33 mouse cellular contexts compared by ENCODE assay signal in genomic region chr10:5604371-5604770, GRCm38 (mm10). TPM values are rescaled to one million over a fixed set of nuclear protein-coding genes. Genes with fewer than 3 reads are reported as not detected.
DNase-seq lines count a peak whose midpoint lies in the region; ATAC-seq and TF ChIP-seq lines count a peak whose summit lies in the region.
"Had no signal": no experiment of that assay in that cellular context is flagged by ENCODE, and none has a peak within 500 bp of the region (broad histone marks: within the 10 kb centered on the region; RNA-seq: fewer than 3 reads in every experiment).

No protein-coding gene starts in this region.

- H3K9me3 ChIP-seq in liver, embryonic 11.5 days (ENCODE audit: control insufficient read depth, low read length), result no peaks in the 10 kb centered on the region
- H3K9me3 ChIP-seq: embryonic facial prominence, embryonic 13.5 days; heart, embryonic 13.5 days; hindbrain, embryonic 10.5 days; limb, embryonic 10.5 days; limb, embryonic 15.5 days; stomach, embryonic 15.5 days had no signal

- no peaks in the 10 kb centered on the region for H3K4me1 ChIP-seq in kidney, adult 2 months (ENCODE audit: control insufficient read depth, insufficient read depth, low read length)
- no peaks in the 10 kb centered on the region for H3K4me1 ChIP-seq in liver, embryonic 11.5 days (replicated peaks; ENCODE audit: control insufficient read depth, insufficient read depth, low read length)
- H3K4me1 ChIP-seq: embryonic facial prominence, embryonic 13.5 days; heart, embryonic 13.5 days; hindbrain, embryonic 10.5 days; limb, embryonic 10.5 days; limb, embryonic 15.5 days; stomach, embryonic 15.5 days had no signal

- H3K27ac ChIP-seq in kidney, adult 2 months (ENCODE audit: insufficient read depth, low read depth, low read length), result peak overlapping the region; percentile 89
- no peak overlapping the region for H3K27ac ChIP-seq in liver, embryonic 11.5 days (ENCODE audit: low read depth, low read length)
- H3K27ac ChIP-seq: embryonic facial prominence, embryonic 13.5 days; heart, embryonic 13.5 days; hindbrain, embryonic 10.5 days; limb, embryonic 10.5 days; limb, embryonic 15.5 days; liver, embryonic 14.5 days; stomach, embryonic 15.5 days had no signal

- WGBS in kidney, adult 2 months, result 59% methylated on average over 13 of the region's 13 CpGs
- WGBS in liver, embryonic 11.5 days, result 85% methylated on average over 13 of the region's 13 CpGs

- no peaks in the 10 kb centered on the region; the same call in 1 of the 2 replicates for H3K27me3 ChIP-seq in kidney, adult 2 months (replicated peaks; ENCODE audit: control insufficient read depth, insufficient read depth, low read length)
- no peaks in the 10 kb centered on the region for H3K27me3 ChIP-seq in liver, embryonic 11.5 days (replicated peaks; ENCODE audit: control insufficient read depth, insufficient read depth, low read length)
- H3K27me3 ChIP-seq: embryonic facial prominence, embryonic 13.5 days; heart, embryonic 13.5 days; limb, embryonic 15.5 days; stomach, embryonic 15.5 days had no signal

- TF ChIP-seq CTCF in kidney, adult 2 months (conservative IDR thresholded peaks at IDR 0.05; ENCODE audit: insufficient read depth, insufficient read length, low read depth, low read length), result no peak

- no peak overlapping the region for H3K9ac ChIP-seq in liver, embryonic 11.5 days (ENCODE audit: low read depth, low read length)
- H3K9ac ChIP-seq: embryonic facial prominence, embryonic 13.5 days; heart, embryonic 13.5 days; limb, embryonic 15.5 days; liver, embryonic 14.5 days; lung, embryonic 14.5 days; stomach, embryonic 15.5 days had no signal

- no peak overlapping the region for H3K4me3 ChIP-seq in kidney, adult 2 months (ENCODE audit: insufficient read depth, low read depth, low read length)
- no peak overlapping the region for H3K4me3 ChIP-seq in liver, embryonic 11.5 days (ENCODE audit: low read depth, low read length)
- H3K4me3 ChIP-seq: embryonic facial prominence, embryonic 13.5 days; heart, embryonic 13.5 days; hindbrain, embryonic 10.5 days; limb, embryonic 10.5 days; limb, embryonic 15.5 days; stomach, embryonic 15.5 days had no signal

- H3K4me2 ChIP-seq in liver, embryonic 11.5 days, result no peak overlapping the region
- H3K4me2 ChIP-seq: embryonic facial prominence, embryonic 13.5 days; limb, embryonic 15.5 days; lung, embryonic 14.5 days; stomach, embryonic 15.5 days had no signal

- DNase-seq in adrenal gland, adult 8-10 months, result peak; percentile 2
- DNase-seq in adrenal gland, postnatal 10 days, result no peak
- peak; percentile 49 for DNase-seq in kidney, adult 2 months
- no peak for DNase-seq in kidney, adult 9 months
- DNase-seq in kidney, postnatal 14 days, result peak; percentile 59
- DNase-seq in liver, embryonic 11.5 days (ENCODE audit: low spot score), result no peak
- DNase-seq in lung, adult 18-20 months, result no peak
- DNase-seq: cerebellum, adult 18-20 months; cerebellum, postnatal 10 days; heart, postnatal 10 days; layer of hippocampus, postnatal 36 days; lung, embryonic 14.5 days; lung, postnatal 14 days; midbrain, embryonic 14.5 days; retina, postnatal 1 day; right cerebral cortex, postnatal 25 days; thymus, adult 2 months; thymus, postnatal 4 days had no signal

- no peaks in the 10 kb centered on the region for H3K36me3 ChIP-seq in kidney, adult 2 months (ENCODE audit: control insufficient read depth, insufficient read depth, low read length)
- no peaks in the 10 kb centered on the region for H3K36me3 ChIP-seq in liver, embryonic 11.5 days (ENCODE audit: control insufficient read depth, insufficient read depth, low read length)
- H3K36me3 ChIP-seq: embryonic facial prominence, embryonic 13.5 days; heart, embryonic 13.5 days; hindbrain, embryonic 10.5 days; limb, embryonic 10.5 days; limb, embryonic 15.5 days; stomach, embryonic 15.5 days had no signal

- TF ChIP-seq POLR2A in kidney, adult 2 months (IDR thresholded peaks at IDR 0.05; ENCODE audit: low read depth, low read length), result no peak

- no peak for ATAC-seq in liver, embryonic 11.5 days (replicated peaks; ENCODE audit: low FRiP score)
- ATAC-seq: forebrain, embryonic 16.5 days; hindbrain, embryonic 16.5 days; Patski had no signal

RNA-seq across cellular contexts. Expression of gene Myct1, which starts 10.8 kb away (rescaled TPM):
- total RNA-seq in adrenal gland, adult 8-10 months (2022), result 1 to 10 TPM; 2.8 to 7.2 (median 4.7) TPM
- 10 to 100 TPM in 1 of 2 experiments, 1 to 10 TPM in 1; 8.5 to 13.4 TPM for total RNA-seq in adrenal gland, postnatal 10 days (2021)
- 3.4 and 3.8 TPM in 2 replicates for polyA plus RNA-seq in kidney, adult 2 months (2012; rRNA removed)
- 4.4 and 4.9 TPM in 2 replicates for polyA plus RNA-seq in liver, embryonic 11.5 days (2014; fragmentation: Nextera tagmentation; extraction: Ambion mirVana)
- total RNA-seq: MEL; monocyte, adult 5-6 weeks had no signal
- polyA plus RNA-seq: Patski had no signal

RNA-seq across cellular contexts. Expression of gene Vip, which starts 34.6 kb away (rescaled TPM):
- under 1 TPM; 0.19 to 0.73 (median 0.30) TPM for total RNA-seq in adrenal gland, adult 8-10 months (2022)
- total RNA-seq in adrenal gland, postnatal 10 days (2021), result under 1 TPM; 0.18 to 0.76 TPM
- polyA plus RNA-seq in kidney, adult 2 months (2012; rRNA removed), result not detected in 2 replicates
- polyA plus RNA-seq in liver, embryonic 11.5 days (2014; fragmentation: Nextera tagmentation; extraction: Ambion mirVana), result not detected in 2 replicates
- total RNA-seq: common myeloid progenitor, adult 5-6 weeks; gastrocnemius, adult 8-10 months; MEL; monocyte, adult 5-6 weeks had no signal
- polyA plus RNA-seq: embryonic facial prominence, embryonic 13.5 days; forebrain, embryonic 11.5 days; forebrain, embryonic 16.5 days; heart, embryonic 13.5 days; limb, embryonic 10.5 days; limb, embryonic 15.5 days; liver, embryonic 14.5 days; Patski had no signal

RNA-seq across cellular contexts. Expression of gene Syne1, which starts 53.1 kb away (rescaled TPM):
- 10 to 100 TPM; 23.6 to 41.7 (median 31.8) TPM for total RNA-seq in adrenal gland, adult 8-10 months (2022)
- total RNA-seq in adrenal gland, postnatal 10 days (2021), result 10 to 100 TPM; 17.7 to 24.4 TPM
- 10.2 and 12.3 TPM in 2 replicates for polyA plus RNA-seq in kidney, adult 2 months (2012; rRNA removed)
- 5.0 and 5.7 TPM in 2 replicates for polyA plus RNA-seq in liver, embryonic 11.5 days (2014; fragmentation: Nextera tagmentation; extraction: Ambion mirVana)

Comparison
In these comparisons a context has a peak if more than half of its experiments do, and no peak if none do; other contexts are left out.
1. DNase-seq: peak in adrenal gland, adult 8-10 months (single experiment), kidney, adult 2 months (single experiment) and kidney, postnatal 14 days (single experiment); none in adrenal gland, postnatal 10 days (single experiment), kidney, adult 9 months (single experiment), liver, embryonic 11.5 days (single experiment) and lung, adult 18-20 months (0 of 2).